In genomic region chr8:90635766-90636492, GRCm38 (mm10) we compare ENCODE assay signal across 12 mouse cellular contexts.
DNase-seq lines count a peak whose midpoint lies in the region; ATAC-seq and TF ChIP-seq lines count a peak whose summit lies in the region.
"Had no signal": no experiment of that assay in that cellular context is flagged by ENCODE, and none has a peak within 500 bp of the region (broad histone marks: within the 10 kb centered on the region; RNA-seq: fewer than 3 reads in every experiment).

No protein-coding gene starts in this region.

- H3K4me2 ChIP-seq in heart, postnatal 0 days (ENCODE audit: low read depth, low read length): no peak overlapping the region
- no peak overlapping the region for H3K4me2 ChIP-seq in heart, embryonic 11.5 days
- no peak overlapping the region for H3K4me2 ChIP-seq in forebrain, embryonic 15.5 days (replicated peaks)
- H3K4me2 ChIP-seq: liver, embryonic 11.5 days had no signal

- H3K9ac ChIP-seq in heart, postnatal 0 days (replicated peaks; ENCODE audit: low read depth, low read length): no peak overlapping the region
- H3K9ac ChIP-seq in heart, embryonic 11.5 days (ENCODE audit: low read depth, low read length): no peak overlapping the region
- H3K9ac ChIP-seq in forebrain, embryonic 15.5 days (replicated peaks): no peak overlapping the region

- H3K36me3 ChIP-seq in heart, postnatal 0 days (replicated peaks; ENCODE audit: control insufficient read depth, insufficient read depth, low read length): no peaks in the 10 kb centered on the region
- H3K36me3 ChIP-seq in heart, embryonic 11.5 days (ENCODE audit: control insufficient read depth, insufficient read depth, low read length): no peaks in the 10 kb centered on the region
- no peaks in the 10 kb centered on the region for H3K36me3 ChIP-seq in forebrain, embryonic 15.5 days

- 64% methylated on average over 7 of the region's 7 CpGs for WGBS in heart, postnatal 0 days
- 59% methylated on average over 7 of the region's 7 CpGs for WGBS in heart, embryonic 11.5 days (ENCODE audit: insufficient replicate concordance)
- WGBS in forebrain, embryonic 15.5 days: 28% methylated on average over 7 of the region's 7 CpGs

- ATAC-seq in heart, postnatal 0 days (ENCODE audit: insufficient read depth, low read depth): no peak
- no peak for ATAC-seq in heart, embryonic 11.5 days (replicated peaks; ENCODE audit: insufficient number of reproducible peaks, low FRiP score, low TSS enrichment)
- ATAC-seq in forebrain, embryonic 15.5 days (replicated peaks): peak; percentile 72
- ATAC-seq: intestine, postnatal 0 days had no signal

- no peak for TF ChIP-seq EP300 in heart, postnatal 0 days (IDR thresholded peaks at IDR 0.05; ENCODE audit: low read depth)

- H3K4me1 ChIP-seq in heart, postnatal 0 days (ENCODE audit: control insufficient read depth, insufficient read depth): peaks cover 8% of the 10 kb centered on the region; the same call in 1 of the 2 replicates
- no peaks in the 10 kb centered on the region for H3K4me1 ChIP-seq in heart, embryonic 11.5 days (ENCODE audit: control insufficient read depth, insufficient read depth, low read length)
- peaks cover 4% of the 10 kb centered on the region; the same call in 1 of the 2 replicates for H3K4me1 ChIP-seq in cortical plate, adult 2 months (ENCODE audit: control insufficient read depth, insufficient read depth, low read length)
- peaks cover 16% of the 10 kb centered on the region for H3K4me1 ChIP-seq in forebrain, embryonic 15.5 days

- H3K27ac ChIP-seq in heart, postnatal 0 days (ENCODE audit: low read depth): 0 out of 2 replicates have a peak overlapping the region, but pooled peaks have one; percentile 2
- no peak overlapping the region for H3K27ac ChIP-seq in heart, embryonic 11.5 days (ENCODE audit: low read depth, low read length)
- 0 out of 2 replicates have a peak overlapping the region, but pooled peaks have one; percentile 13 for H3K27ac ChIP-seq in cortical plate, adult 2 months (ENCODE audit: insufficient read depth, low read length)
- no peak overlapping the region; the same call in 1 of the 2 replicates for H3K27ac ChIP-seq in forebrain, embryonic 15.5 days (replicated peaks)

- no peak for TF ChIP-seq CTCF in heart, postnatal 0 days (IDR thresholded peaks at IDR 0.05; ENCODE audit: low read depth)
- no peak for TF ChIP-seq CTCF in cortical plate, adult 2 months (IDR thresholded peaks at IDR 0.05; ENCODE audit: extremely low read depth, insufficient read depth, low read length)

- no peak for TF ChIP-seq POLR2A in cortical plate, adult 2 months (IDR thresholded peaks at IDR 0.05; ENCODE audit: extremely low read depth, insufficient read depth, low read length)

- no peak for DNase-seq in heart, postnatal 0 days (ENCODE audit: low spot score)
- DNase-seq in lung, postnatal 14 days: peak; percentile 13
- DNase-seq in testis, postnatal 14 days (ENCODE audit: low spot score): no peak
- no peak for DNase-seq in ovary, postnatal 10 days (ENCODE audit: low spot score)
- DNase-seq in adrenal gland, adult 2 months: no peak
- DNase-seq: cerebellum, adult 11 months; gastrocnemius, postnatal 25 days had no signal

- no peak overlapping the region for H3K4me3 ChIP-seq in heart, postnatal 0 days (ENCODE audit: low read depth, low read length)
- no peak overlapping the region for H3K4me3 ChIP-seq in heart, embryonic 11.5 days (ENCODE audit: low read depth, low read length)
- no peak overlapping the region for H3K4me3 ChIP-seq in cortical plate, adult 2 months (ENCODE audit: insufficient read depth, low read length)
- no peak overlapping the region for H3K4me3 ChIP-seq in forebrain, embryonic 15.5 days

- H3K9me3 ChIP-seq in heart, postnatal 0 days (replicated peaks; ENCODE audit: control insufficient read depth, low read length): no peaks in the 10 kb centered on the region
- H3K9me3 ChIP-seq in heart, embryonic 11.5 days (replicated peaks; ENCODE audit: control insufficient read depth, low read length): no peaks in the 10 kb centered on the region
- H3K9me3 ChIP-seq in forebrain, embryonic 15.5 days: no peaks in the 10 kb centered on the region

- no peaks in the 10 kb centered on the region for H3K27me3 ChIP-seq in heart, postnatal 0 days (ENCODE audit: control insufficient read depth, insufficient read depth, low read length)
- H3K27me3 ChIP-seq in heart, embryonic 11.5 days (ENCODE audit: control insufficient read depth, insufficient read depth, low read length): no peaks in the 10 kb centered on the region
- H3K27me3 ChIP-seq in forebrain, embryonic 15.5 days: no peaks in the 10 kb centered on the region

Comparison
In these comparisons a context has a peak if more than half of its experiments do, and no peak if none do; other contexts are left out.
1. H3K27ac ChIP-seq: peak in heart, postnatal 0 days (single experiment) and cortical plate, adult 2 months (single experiment); none in heart, embryonic 11.5 days (single experiment) and forebrain, embryonic 15.5 days (single experiment).